Mouse (Mus musculus) kidney, adult 11 months (tissue): Measurements from ENCODE around the gene 4931429L15Rik.

Source experiments
- DNase-seq: peaks from one replicate; pipeline ENCODE4 v3.0.0; 2022

The 4931429L15Rik gene

DNA sequence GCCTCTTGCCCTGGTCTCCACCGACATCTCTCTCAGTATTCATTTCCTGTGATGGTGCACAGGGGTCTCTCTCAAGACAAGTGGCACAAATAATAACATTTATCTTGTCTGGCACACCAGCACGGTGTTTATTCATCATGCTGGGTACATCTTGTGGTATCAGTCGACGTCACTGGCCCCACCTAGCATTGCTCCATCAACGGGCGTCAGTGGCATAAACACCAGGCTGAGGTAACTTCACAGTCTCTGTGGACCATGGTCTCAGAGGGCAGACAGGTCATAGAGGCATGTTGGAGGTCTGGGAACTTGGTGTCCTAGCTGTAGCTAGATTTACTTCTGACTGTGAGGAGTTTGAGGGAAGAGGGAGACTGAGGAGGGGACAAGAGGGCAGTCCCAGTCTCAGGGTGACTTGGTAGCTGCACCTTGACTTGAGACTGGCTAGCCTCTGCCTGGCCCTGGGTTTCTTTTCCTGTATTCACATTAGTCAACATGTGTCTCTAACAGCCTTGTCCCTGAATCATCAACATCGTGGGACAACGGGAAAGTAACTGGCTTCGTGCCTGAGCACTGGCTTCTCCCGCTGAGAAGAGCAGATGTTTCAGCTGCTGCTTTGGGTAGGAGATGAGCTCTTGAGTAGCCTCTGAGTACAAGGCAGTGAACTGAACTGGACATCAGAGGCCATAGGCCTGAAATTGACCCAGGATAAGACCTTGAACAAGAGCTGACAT lies 63.0 kb downstream of the 4931429L15Rik start:
- no peak for DNase-seq

DNA sequence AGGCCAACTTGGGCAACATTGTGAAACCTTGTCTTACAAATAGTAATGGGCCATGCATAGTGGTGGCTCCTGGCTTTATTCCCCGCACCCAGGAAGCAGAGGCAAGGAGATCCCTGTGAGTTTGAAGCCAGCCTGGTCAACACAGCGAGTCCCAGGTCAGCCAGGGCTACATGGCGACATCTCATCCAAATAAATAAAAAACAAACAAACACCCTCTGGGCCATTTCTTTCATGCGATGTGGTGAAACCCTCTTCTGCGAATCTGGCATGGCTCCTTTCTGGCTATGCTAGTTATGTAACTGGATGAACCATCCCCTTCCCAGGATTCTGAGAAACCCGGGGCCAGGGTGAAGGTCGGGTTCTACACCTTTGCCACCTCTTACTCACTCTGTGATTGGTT lies 63.6 kb downstream of the 4931429L15Rik start:
- no peak for DNase-seq
